Mouse (Mus musculus) heart, postnatal 0 days (tissue): ENCODE measurements around the gene Csnk2b.

Experiments
- CTCF ChIP-seq: IDR thresholded peaks from 2 replicates; pipeline ENCODE4 v1.5.1; 2016; ENCODE audit warnings: antibody characterized with exemption, control low read depth, low read depth
- EP300 ChIP-seq: IDR thresholded peaks from 2 replicates; pipeline ENCODE4 v1.6.1; 2016; ENCODE audit warnings: antibody characterized with exemption, low read depth

DNA sequence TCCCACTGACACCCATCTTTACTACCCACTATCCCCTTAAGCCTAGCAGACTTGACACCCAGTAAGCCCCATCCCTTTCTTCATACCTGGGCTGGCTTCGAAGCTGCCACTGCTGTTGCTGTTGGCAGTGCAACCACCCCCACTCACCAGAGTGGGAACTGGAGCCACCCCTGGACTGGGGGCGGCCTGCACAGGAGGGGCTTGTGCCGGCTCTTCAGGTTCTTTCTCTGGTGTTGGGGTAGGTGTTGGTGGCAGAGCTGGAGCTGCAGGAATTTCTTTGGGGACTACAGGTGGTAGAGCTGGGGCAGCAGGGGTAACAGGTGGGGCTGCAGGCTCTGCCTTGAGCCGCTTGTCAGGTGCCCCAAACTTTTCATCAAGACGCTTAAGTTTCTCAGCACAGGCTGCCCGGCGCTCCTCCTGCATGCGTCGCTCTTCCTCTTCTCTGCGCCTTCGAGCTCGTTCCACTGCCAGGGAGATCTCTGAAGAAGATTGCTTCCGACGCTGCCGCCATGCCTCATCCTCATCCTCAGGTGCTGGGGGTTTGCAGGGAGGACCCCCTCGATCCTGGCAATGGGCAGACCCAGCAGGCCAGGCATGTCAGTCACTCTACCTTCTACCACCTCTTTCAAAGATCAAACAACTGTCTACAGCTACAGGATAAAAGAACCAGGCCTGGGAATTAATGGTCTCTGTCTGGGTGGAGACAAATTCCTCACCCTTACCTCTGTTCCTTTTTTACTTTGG is 37.2 kb upstream of the Csnk2b start:
- TF ChIP-seq CTCF (no peak), EP300 (no peak)
